Mouse (Mus musculus) spleen, adult 2 months (tissue): ENCODE measurements at regions not wholly inside any gene's neighbourhood (a gene's known extent, or its start where the extent isn't known, plus 50 kb on each side); places are given as distances from the start of the nearest gene placed in this dataset.
"Not testable (repeated sequence)": the region's sequence is repeated elsewhere in the genome, so short reads cannot be mapped to it uniquely, and the experiment has no call there.

Experiments used
- DNase-seq, 2 experiments: peaks; one replicate each; pipeline versions ENCODE4 v3.0.0 to v3.0.0-alpha.2; 2012 to 2021; ENCODE audit warnings: low spot score in 2 of 2, low read depth in 1 of 2
- H3K27ac ChIP-seq: fragments of 200-500 bp; 2 replicates; pipeline ENCODE4 v1.5.1; 2012; ENCODE audit warnings: low read length, inconsistent platforms; ENCODE audit not compliant: insufficient read depth
- H3K27me3 ChIP-seq: fragments of 200-500 bp; 2 replicates; pipeline ENCODE4 v1.6.1; 2012; ENCODE audit warnings: mild to moderate bottlenecking, moderate library complexity, low read length, inconsistent platforms; ENCODE audit not compliant: control insufficient read depth, insufficient read depth
- H3K36me3 ChIP-seq: fragments of 200-500 bp; 2 replicates; pipeline ENCODE4 v1.6.1; 2012; ENCODE audit warnings: mild to moderate bottlenecking, low read length, inconsistent platforms; ENCODE audit not compliant: control insufficient read depth, insufficient read depth
- H3K4me1 ChIP-seq: fragments of 200-500 bp; 2 replicates; pipeline ENCODE4 v1.6.1; 2011; ENCODE audit warnings: inconsistent platforms; ENCODE audit not compliant: control insufficient read depth, insufficient read depth, insufficient read length
- H3K4me3 ChIP-seq: fragments of 200-500 bp; 2 replicates; pipeline ENCODE4 v1.5.1; 2011; ENCODE audit warnings: mild to moderate bottlenecking, inconsistent platforms; ENCODE audit not compliant: insufficient read depth, insufficient read length; ENCODE audit errors: extremely low read depth
- CTCF ChIP-seq: fragments of 200-500 bp; IDR thresholded peaks from 2 replicates; pipeline ENCODE4 v1.5.1; 2011; ENCODE audit warnings: mild to moderate bottlenecking, inconsistent platforms; ENCODE audit not compliant: insufficient read depth, insufficient read length, insufficient replicate concordance; ENCODE audit errors: extremely low read depth
- POLR2A ChIP-seq: fragments of 200-500 bp; IDR thresholded peaks from 2 replicates; pipeline ENCODE4 v1.6.1; 2011; ENCODE audit warnings: low read depth, low read length, inconsistent platforms
- WGBS: fragments of 180-500 bp; shearing (Covaris S2); methylation state at CpG from one replicate; pipeline ENCODE4 v1.1.7; 2018; 5-methylcytosine and 5-hydroxymethylcytosine counted together

DNA sequence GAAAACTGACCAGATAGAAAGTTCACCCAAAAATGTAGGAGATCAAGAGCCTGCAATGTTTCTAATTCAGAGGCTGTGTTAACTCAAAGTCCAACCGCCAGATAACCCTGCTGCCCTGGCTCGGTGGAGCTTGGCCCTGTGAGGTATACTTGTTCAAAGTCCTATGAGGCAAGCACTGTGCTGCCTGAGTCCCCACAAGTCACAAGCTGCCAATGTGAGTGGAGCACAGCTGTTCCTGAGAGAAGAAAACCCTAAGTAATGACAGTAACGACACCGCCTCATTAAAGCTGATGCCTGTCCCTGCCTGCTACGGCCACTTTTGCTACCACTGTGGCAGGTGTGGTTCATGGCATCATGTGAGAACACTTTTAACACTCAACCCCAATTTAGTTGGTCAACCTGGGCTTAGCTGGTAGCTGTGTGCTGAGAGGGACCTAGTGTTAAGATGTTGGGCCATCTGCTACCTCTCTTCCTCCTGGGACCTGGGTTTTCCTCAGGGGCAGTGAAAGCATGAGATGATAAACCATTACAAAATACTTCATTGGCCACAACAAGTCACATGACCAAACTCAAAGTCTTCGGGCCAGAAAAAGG, 178.2 kb upstream of the Afdn start:
- Histone ChIP-seq H3K27me3 (no peaks in the 10 kb centered on the region), H3K4me1 (no peaks in the 10 kb centered on the region), H3K4me3 (no peak overlapping the region), H3K36me3 (no peaks in the 10 kb centered on the region), H3K27ac (no peak overlapping the region)
- TF ChIP-seq POLR2A (no peak), CTCF (no peak)
- WGBS = 87% methylated on average over 6 of the region's 6 CpGs
- DNase-seq = no peak

DNA sequence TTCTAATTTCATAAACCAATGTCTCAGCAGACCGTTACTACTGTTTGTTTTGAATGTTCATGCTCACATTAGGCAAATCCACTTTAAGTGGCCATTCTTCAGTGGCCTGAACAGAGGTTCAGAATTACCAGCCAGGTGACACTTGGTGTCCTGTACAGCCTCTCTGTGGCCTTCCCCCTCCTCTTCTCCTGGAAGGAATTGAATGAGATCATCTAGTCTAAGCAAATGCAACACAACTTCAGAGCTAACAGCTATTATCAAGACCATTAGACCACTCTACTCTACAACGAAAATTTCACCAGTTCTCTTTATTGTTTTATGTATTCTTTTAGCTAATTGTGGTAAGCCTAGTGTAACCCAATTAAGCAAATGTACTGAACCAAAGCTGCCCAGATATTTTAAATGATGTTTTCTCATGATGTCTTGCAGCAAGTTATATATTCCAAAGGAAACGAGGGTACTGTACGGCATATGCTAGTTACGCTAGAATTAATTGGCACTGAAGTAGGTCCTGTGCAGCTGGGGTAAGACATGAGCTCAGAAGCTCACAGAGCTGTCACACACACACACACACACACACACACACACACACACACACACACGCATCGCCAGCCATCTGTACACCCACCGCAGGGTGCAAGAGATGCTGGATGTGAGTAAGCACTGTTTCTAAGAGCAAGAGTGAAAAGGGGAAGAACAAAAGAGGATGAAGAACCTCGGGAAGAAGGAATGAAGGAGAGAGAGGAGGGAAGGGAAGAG, 176.7 kb upstream of the Afdn start:
- no peak for DNase-seq
- H3K4me1 ChIP-seq = no peaks in the 10 kb centered on the region
- 72% methylated on average over 9 of the region's 9 CpGs for WGBS

DNA sequence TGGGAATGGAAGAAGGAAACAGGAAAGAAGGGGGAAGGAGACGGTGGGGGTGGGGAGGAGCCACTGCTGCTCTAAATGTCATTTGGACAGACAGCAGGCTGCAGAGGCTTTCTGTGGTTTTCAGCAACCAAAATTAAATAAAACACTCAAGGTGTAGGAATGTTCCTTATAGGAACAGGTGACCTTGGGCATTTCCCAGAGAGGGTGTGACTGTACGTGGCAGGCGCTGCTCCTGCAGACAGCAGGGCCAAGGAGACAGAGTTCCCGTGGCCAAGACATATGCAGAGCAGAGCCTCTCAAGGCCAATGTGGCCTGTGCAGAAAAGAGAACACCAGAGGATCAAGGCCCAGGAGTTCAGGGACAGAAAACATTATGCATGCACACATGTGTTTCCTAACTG, 175.9 kb upstream of the Afdn start:
- 78% methylated on average over 4 of the region's 4 CpGs for WGBS
- H3K27me3 ChIP-seq = no peaks in the 10 kb centered on the region
- no peaks in the 10 kb centered on the region for H3K4me1 ChIP-seq
- DNase-seq = no peak
- H3K27ac ChIP-seq = no peak overlapping the region
- no peak overlapping the region for H3K4me3 ChIP-seq
- H3K36me3 ChIP-seq = no peaks in the 10 kb centered on the region
- TF ChIP-seq CTCF = no peak
- no peak for TF ChIP-seq POLR2A

More for the DNA sequence above, 176.7 kb upstream of the Afdn start:
- TF ChIP-seq POLR2A = no peak
- TF ChIP-seq CTCF = no peak
- Histone ChIP-seq H3K36me3 (no peaks in the 10 kb centered on the region), H3K27ac (no peak overlapping the region), H3K4me3 (no peak overlapping the region), H3K27me3 (no peaks in the 10 kb centered on the region)

DNA sequence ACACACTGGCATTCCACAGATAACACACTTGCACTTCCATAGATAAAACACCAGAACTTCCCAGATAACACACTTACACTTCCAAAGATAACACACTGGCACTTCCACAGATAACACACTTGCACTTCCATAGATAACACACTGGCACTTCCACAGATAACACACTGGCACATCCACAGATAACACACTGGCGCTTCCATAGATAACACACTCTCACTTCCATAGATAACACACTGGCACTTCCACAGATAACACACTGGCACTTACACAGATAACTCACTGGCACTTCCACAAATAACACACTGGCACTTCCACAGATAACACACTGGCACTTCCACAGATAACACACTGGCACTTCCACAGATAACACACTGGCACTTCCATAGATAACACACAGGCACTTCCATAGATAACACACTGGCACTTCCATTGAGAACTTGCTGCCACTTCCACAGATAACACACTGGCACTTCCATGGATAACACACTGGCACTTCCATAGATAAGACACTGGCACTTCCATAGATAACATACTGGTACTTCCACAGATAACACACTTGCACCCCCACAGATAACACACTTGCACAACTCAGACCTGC, 170.0 kb upstream of the Afdn start:
- not testable (repeated sequence) for H3K27me3 ChIP-seq, H3K27ac ChIP-seq, H3K4me3 ChIP-seq, H3K36me3 ChIP-seq, DNase-seq, H3K4me1 ChIP-seq
- 78% methylated on average over 1 of the region's 1 CpGs for WGBS
